Mouse (Mus musculus): ENCODE results near the gene Bri3.

- TF ChIP-seq CTCF (IDR thresholded peaks at IDR 0.05; ENCODE audit: extremely low read depth, insufficient read depth, low read length) (no peak), POLR2A (IDR thresholded peaks at IDR 0.05; ENCODE audit: extremely low read depth, insufficient read depth, low read length) (no peak)
Observed at GRCm38 (mm10) chr5:144234222-144234621, 10.0 kb upstream of the Bri3 start.
